Mouse (Mus musculus) forebrain, embryonic 16.5 days (tissue): ENCODE measurements around the gene Phf1. TPM values are rescaled to one million over a fixed set of nuclear protein-coding genes. Genes with fewer than 3 reads are reported as not detected.
A peak's percentile ranks its signal among the peaks of the same experiment; 100 is the strongest.

Source experiments
- ATAC-seq: fragments of 200-750 bp; cut with Nextera tagmentation; 2 replicates; pipeline ENCODE4 v1.8.0; 2017; ENCODE audit warnings: mild to moderate bottlenecking, moderate library complexity
- H3K27ac ChIP-seq: fragments of 300-500 bp; sonication (generic); 2 replicates; pipeline ENCODE4 v1.5.1; 2014; ENCODE audit warnings: low read length, control low read depth
- H3K27me3 ChIP-seq: fragments of 300-500 bp; sonication (generic); replicated peaks from 2 replicates; pipeline ENCODE4 v1.6.1; 2014; ENCODE audit warnings: low read length; ENCODE audit not compliant: control insufficient read depth, insufficient read depth
- H3K36me3 ChIP-seq: fragments of 300-500 bp; sonication (generic); 2 replicates; pipeline ENCODE4 v1.6.1; 2014; ENCODE audit not compliant: control insufficient read depth, insufficient read depth
- H3K4me1 ChIP-seq: fragments of 300-500 bp; sonication (generic); replicated peaks from 2 replicates; pipeline ENCODE4 v1.6.1; 2014; ENCODE audit warnings: low read length; ENCODE audit not compliant: control insufficient read depth, insufficient read depth
- H3K4me2 ChIP-seq: fragments of 300-500 bp; sonication (generic); 2 replicates; pipeline ENCODE4 v1.6.1; 2014; ENCODE audit warnings: mild to moderate bottlenecking, low read length, control low read depth
- H3K4me3 ChIP-seq: fragments of 300-500 bp; sonication (generic); replicated peaks from 2 replicates; pipeline ENCODE4 v1.5.1; 2014; ENCODE audit warnings: mild to moderate bottlenecking, low read length, control low read depth
- H3K9ac ChIP-seq: fragments of 300-500 bp; sonication (generic); replicated peaks from 2 replicates; pipeline ENCODE4 v1.6.1; 2014; ENCODE audit warnings: low read depth, low read length, control low read depth
- H3K9me3 ChIP-seq: fragments of 300-500 bp; sonication (generic); 2 replicates; pipeline ENCODE4 v1.6.1; 2016; ENCODE audit warnings: low read length; ENCODE audit not compliant: control insufficient read depth
- WGBS: fragments of 180-500 bp; shearing (Covaris S2); extraction: QIAGEN DNeasy Blood & Tissue Kit; methylation state at CpG from one replicate; pipeline ENCODE4 v1.1.7; 2014; 5-methylcytosine and 5-hydroxymethylcytosine counted together
- polyA plus RNA-seq: library from polyadenylated mRNA; unstranded; fragments of >200 nt; fragmentation: Nextera tagmentation; extraction: Ambion mirVana; gene quantifications from 2 replicates; pipeline ENCODE4 v1.2.1, GENCODE M21; 2015

Gene Phf1
- polyA plus RNA-seq, 1 experiment from 2014 or later = 19.7 TPM

GRCm38 (mm10) chr17:26937883-26938695 is 5.2 kb downstream of the Phf1 start:
- H3K27ac ChIP-seq = no peak overlapping the region
- ATAC-seq = no peak
- peak overlapping the region; percentile 61 for H3K9ac ChIP-seq
- no peaks in the 10 kb centered on the region for H3K27me3 ChIP-seq
- 58% methylated on average over 16 of the region's 16 CpGs for WGBS
- peak overlapping the region; percentile 99 for H3K4me2 ChIP-seq
- H3K36me3 ChIP-seq = 0 out of 2 replicates have a peak, but pooled peaks cover 2% of the 10 kb centered on the region
- H3K4me1 ChIP-seq = peaks cover 47% of the 10 kb centered on the region
- peak overlapping the region; percentile 79 for H3K4me3 ChIP-seq
- H3K9me3 ChIP-seq = no peaks in the 10 kb centered on the region

DNA sequence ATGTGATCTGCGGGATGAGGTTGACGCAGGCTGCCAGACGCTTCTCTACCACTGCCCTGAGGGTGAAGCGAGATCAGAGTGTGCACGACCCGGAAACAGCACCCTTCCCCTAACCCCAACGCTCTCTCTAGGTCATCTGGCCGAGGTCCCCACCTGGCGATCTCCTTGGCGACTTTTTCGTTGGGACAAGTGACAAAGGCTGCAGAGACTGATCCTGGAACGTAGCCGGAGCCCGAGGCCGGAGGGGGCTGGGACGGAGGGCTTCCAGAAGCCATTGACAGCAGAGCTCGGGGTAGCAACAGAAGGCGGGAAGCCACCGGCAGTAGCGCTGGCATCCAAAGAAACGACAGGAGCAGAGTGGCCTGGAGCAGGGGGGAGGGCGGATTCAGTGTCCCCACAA is 5.9 kb downstream of the Phf1 start:
- Histone ChIP-seq H3K9ac (peak overlapping the region; percentile 61), H3K27ac (peak overlapping the region; percentile 82), H3K4me1 (peaks cover 43% of the 10 kb centered on the region), H3K9me3 (no peaks in the 10 kb centered on the region), H3K4me2 (peak overlapping the region; percentile 99), H3K36me3 (0 out of 2 replicates have a peak, but pooled peaks cover 2% of the 10 kb centered on the region), H3K27me3 (no peaks in the 10 kb centered on the region), H3K4me3 (peak overlapping the region; percentile 79)
- under 1% methylated on average over 22 of the region's 22 CpGs for WGBS
- ATAC-seq = no peak

GRCm38 (mm10) chr17:26939178-26939972 is 6.5 kb downstream of the Phf1 start, which contains the start of gene Cuta:
TSS of gene Cuta (minus strand) at chr17:26939569.
- under 1% methylated on average over 69 of the region's 70 CpGs for WGBS
- H3K4me1 ChIP-seq = peaks cover 43% of the 10 kb centered on the region
- H3K4me3 ChIP-seq = peak within 1 kb of the TSS; percentile 79

GRCm38 (mm10) chr17:26939973-26940300 is 7.1 kb downstream of the Phf1 start:
- peak overlapping the region; percentile 84 for H3K4me2 ChIP-seq
- H3K9me3 ChIP-seq = no peaks in the 10 kb centered on the region
- H3K27ac ChIP-seq = peak overlapping the region; percentile 96
- H3K4me1 ChIP-seq = peaks cover 46% of the 10 kb centered on the region
- H3K9ac ChIP-seq = peak overlapping the region; percentile 78
- 7% methylated on average over 3 of the region's 3 CpGs for WGBS
- peak overlapping the region; percentile 79 for H3K4me3 ChIP-seq
- no peak for ATAC-seq
- H3K36me3 ChIP-seq = 0 out of 2 replicates have a peak, but pooled peaks cover 2% of the 10 kb centered on the region
- H3K27me3 ChIP-seq = no peaks in the 10 kb centered on the region

More at GRCm38 (mm10) chr17:26939178-26939972, 6.5 kb downstream of the Phf1 start, which contains the start of gene Cuta:
- no peaks in the 10 kb centered on the region for H3K27me3 ChIP-seq
- peak within 1 kb of the TSS; percentile 99 for H3K4me2 ChIP-seq
- no peaks in the 10 kb centered on the region for H3K9me3 ChIP-seq
- H3K36me3 ChIP-seq = 0 out of 2 replicates have a peak, but pooled peaks cover 2% of the 10 kb centered on the region
- peak; percentile 93 for ATAC-seq
- H3K9ac ChIP-seq = peak within 1 kb of the TSS; percentile 78
- peak within 1 kb of the TSS; percentile 96 for H3K27ac ChIP-seq

DNA sequence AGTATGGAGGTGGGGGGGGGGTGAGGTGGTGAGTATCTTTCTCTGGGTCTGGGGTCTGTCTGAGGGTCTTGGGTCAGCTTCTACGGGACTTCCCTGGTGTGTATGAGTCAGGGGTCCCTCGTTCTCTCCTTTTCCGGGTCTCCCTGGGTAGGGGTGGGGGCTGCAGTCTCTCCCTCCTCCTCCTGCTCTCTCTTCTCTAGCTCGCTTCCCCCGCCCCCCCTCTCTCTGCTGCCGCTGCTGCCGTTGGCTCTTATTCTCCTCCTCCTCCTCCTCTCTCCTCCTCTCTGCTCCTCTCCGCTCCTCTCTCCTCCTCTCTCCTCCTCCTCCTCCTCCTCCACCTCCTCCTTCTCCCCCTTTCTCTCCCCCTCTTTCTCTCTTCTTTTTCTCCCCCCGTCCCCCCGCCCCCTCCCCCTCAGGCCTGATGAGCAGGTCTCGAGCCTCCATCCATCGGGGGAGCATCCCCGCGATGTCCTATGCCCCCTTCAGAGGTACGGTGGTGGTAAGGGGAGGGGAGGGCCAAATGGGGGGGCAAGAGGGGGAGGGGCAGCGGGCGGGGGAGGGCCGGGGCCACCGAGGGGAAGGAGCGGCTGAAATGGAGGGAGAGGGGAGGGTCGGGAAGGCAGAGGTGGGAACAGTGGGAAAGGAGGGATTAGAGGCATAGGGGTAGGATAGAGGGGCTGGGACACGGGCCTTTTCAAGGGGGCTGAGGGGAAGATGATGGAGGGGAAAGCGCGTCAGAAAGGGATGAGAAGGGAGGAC is 8.4 kb downstream of the Phf1 start, which contains the start of gene Syngap1:
Gene Syngap1, plus strand, starts transcription at position 223 of the 759 bp plus-strand sequence.
- no peaks in the 10 kb centered on the region for H3K9me3 ChIP-seq
- no peaks in the 10 kb centered on the region for H3K36me3 ChIP-seq
- peak within 1 kb of the TSS; percentile 79 for H3K4me3 ChIP-seq
- H3K27ac ChIP-seq = peak within 1 kb of the TSS; percentile 96
- H3K4me1 ChIP-seq = peaks cover 59% of the 10 kb centered on the region
- WGBS = 2% methylated on average over 23 of the region's 24 CpGs
- H3K27me3 ChIP-seq = no peaks in the 10 kb centered on the region
- peak within 1 kb of the TSS; percentile 84 for H3K4me2 ChIP-seq
- ATAC-seq = peak; percentile 37
- peak within 1 kb of the TSS; percentile 78 for H3K9ac ChIP-seq

DNA sequence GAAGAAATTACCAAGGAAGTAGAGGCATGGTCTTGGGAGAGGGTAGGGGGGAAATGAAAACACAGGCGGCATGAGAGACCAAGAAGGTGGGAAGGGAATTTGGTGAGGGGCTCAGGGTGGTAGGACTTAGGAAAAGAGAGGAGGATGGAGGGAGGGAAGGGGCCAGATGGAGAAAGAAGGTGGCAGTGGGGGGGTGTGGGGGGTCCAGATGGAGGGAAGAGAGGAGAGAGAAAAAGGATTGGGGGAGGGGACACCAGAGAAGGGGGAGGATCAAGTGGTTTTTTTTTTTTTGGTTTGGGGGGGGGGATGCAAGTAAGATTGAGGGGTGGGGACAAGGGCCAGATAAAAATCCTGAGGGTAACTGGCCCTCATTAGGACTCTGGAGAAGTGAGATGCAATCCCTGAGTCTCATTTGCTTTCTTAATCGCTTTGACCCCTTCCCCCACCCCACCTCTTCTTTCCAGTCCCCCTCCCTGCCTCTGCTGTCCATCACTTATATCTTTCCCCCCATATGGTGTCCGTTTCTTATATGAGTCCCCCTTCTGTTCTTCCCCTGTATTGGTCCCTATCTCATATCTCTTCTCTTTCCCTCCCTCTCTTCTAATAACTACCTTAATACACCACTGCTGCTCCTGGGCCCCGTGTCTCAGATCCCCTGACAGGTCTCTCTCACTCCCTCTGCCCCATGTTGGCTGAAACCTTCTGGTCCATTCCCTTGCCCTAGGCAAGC is 9.2 kb downstream of the Phf1 start:
- Histone ChIP-seq H3K4me1 (peaks cover 67% of the 10 kb centered on the region), H3K27me3 (no peaks in the 10 kb centered on the region), H3K9ac (peak overlapping the region; percentile 62), H3K4me3 (peak overlapping the region; percentile 57), H3K4me2 (peak overlapping the region; percentile 66), H3K36me3 (no peaks in the 10 kb centered on the region), H3K9me3 (no peaks in the 10 kb centered on the region), H3K27ac (peak overlapping the region; percentile 96)
- 6% methylated on average over 4 of the region's 4 CpGs for WGBS
- ATAC-seq = no peak

GRCm38 (mm10) chr17:26945824-26946495 is 13.1 kb downstream of the Phf1 start:
- WGBS = 22% methylated on average over 13 of the region's 13 CpGs
- Histone ChIP-seq H3K27me3 (no peaks in the 10 kb centered on the region), H3K36me3 (no peaks in the 10 kb centered on the region), H3K4me2 (peak overlapping the region; percentile 66), H3K4me3 (peak overlapping the region; percentile 41), H3K9ac (peak overlapping the region; percentile 66), H3K27ac (peak overlapping the region; percentile 86), H3K4me1 (peaks cover 70% of the 10 kb centered on the region), H3K9me3 (no peaks in the 10 kb centered on the region)
- no peak for ATAC-seq

DNA sequence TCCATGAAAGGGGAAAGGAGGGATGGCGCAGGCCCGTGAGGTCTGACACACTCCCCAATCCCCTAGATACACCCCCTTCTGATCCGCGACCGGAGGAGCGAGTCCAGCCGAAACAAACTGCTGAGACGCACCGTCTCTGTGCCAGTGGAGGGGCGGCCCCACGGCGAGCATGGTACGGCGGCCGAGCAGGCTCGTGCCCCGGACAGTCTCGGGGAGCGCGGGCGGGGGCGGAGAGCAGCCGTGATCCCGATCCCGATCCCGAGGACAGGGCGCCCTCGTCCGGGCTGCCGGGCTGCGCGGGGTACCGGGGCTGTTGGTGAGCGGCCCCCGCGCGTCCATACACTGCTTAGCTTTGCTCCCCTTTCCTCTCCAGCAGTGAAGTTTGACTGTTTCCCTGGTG is 13.7 kb downstream of the Phf1 start:
- Histone ChIP-seq H3K9me3 (no peaks in the 10 kb centered on the region), H3K27me3 (no peaks in the 10 kb centered on the region), H3K4me3 (peak overlapping the region; percentile 41), H3K9ac (peak overlapping the region; percentile 66), H3K4me1 (peaks cover 75% of the 10 kb centered on the region), H3K27ac (peak overlapping the region; percentile 86), H3K4me2 (peak overlapping the region; percentile 66), H3K36me3 (no peaks in the 10 kb centered on the region)
- under 1% methylated on average over 37 of the region's 37 CpGs for WGBS
- peak; percentile 27 for ATAC-seq
